Mouse (Mus musculus) lung, adult 18-20 months (tissue): ENCODE results near the gene Fzd1.
A peak's percentile ranks its signal among the peaks of the same experiment; 100 is the strongest.

Experiments used
- DNase-seq, 2 experiments: peaks; one replicate each; pipeline ENCODE4 v3.0.0; 2022; ENCODE audit warnings: mixed read lengths in 2 of 2

The Fzd1 gene

DNA sequence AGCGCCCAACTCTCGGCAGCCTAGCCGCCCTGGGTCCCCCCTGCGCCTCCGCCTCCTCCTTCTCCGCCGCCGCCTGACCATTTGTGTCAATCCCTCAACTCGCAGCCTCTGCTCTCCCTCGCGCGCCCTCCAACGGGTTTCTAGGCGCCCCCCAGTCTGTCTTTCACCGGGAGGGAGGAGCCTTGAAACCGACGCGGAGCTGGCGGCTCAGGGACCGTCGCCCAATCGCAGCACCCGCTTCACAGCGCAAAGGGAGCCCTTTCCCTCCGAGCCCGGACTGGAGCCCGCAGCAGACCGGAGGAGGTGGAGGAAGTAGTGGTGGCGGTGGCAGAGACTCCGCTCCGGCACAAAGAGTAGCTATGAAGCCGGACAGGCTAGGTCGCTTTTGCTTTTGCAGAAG lies at the start of gene Fzd1:
Fzd1 (minus strand) TSS at position 134 of the 400 bp plus-strand sequence.
- DNase-seq: peak; percentile 94 to 95

DNA sequence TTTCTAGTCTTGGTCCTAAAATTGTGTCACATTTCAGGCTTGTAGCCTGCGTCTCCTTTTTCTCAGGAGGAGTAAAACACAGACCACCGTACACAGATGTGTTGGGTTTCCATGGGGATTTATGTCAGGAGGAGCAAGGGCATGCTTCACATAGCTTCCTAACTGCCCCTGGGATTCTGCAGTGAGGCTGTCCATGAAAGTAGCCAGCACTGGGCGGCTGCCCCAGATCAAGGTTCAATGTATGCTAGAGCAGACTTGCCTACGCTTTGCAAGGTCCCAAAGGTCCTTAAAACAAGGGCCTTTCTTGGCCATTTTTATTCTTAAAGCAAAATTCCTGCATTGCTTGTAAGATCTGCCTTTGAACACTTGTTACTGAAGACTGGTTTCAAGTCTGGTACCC lies 47.4 kb upstream of the Fzd1 start:
- no peak for DNase-seq

DNA sequence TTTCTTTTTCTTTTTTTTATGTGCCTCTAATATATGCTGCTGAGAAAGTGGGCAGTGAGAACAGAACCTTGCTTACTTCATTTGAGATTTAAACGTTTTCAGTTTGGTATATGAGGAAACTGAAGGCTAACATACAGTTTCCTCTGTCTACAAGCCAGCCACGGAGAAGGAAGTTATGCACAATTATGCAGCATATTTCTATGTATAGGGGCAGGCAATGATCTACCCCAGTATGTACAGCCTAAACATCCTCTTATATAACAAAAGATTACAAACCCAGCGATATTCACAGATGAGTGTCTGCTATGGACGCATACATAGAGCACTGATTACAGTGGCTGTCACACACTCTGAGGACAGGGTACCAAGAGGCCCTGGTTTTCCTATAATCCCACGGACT lies 45.9 kb upstream of the Fzd1 start:
- no peak for DNase-seq

DNA sequence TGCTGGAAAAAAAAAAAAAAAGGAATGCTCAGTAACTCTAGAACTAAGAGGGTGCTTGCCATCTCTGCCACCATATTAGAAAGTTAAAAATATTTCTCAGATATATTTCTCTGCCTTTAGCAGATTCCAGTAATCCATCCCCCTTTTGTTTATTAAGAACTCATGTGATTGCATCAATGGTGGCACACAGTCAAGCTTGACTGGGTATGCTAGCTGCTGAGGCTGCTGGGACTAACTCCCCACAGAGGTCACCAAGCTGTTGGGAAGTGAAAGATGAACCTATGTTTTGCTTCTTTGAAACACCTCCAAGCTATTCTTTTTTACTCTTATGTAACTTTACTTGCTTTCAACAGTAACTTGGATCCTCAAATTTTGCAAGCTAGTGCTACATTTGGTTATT lies 44.1 kb upstream of the Fzd1 start:
- no peak for DNase-seq

DNA sequence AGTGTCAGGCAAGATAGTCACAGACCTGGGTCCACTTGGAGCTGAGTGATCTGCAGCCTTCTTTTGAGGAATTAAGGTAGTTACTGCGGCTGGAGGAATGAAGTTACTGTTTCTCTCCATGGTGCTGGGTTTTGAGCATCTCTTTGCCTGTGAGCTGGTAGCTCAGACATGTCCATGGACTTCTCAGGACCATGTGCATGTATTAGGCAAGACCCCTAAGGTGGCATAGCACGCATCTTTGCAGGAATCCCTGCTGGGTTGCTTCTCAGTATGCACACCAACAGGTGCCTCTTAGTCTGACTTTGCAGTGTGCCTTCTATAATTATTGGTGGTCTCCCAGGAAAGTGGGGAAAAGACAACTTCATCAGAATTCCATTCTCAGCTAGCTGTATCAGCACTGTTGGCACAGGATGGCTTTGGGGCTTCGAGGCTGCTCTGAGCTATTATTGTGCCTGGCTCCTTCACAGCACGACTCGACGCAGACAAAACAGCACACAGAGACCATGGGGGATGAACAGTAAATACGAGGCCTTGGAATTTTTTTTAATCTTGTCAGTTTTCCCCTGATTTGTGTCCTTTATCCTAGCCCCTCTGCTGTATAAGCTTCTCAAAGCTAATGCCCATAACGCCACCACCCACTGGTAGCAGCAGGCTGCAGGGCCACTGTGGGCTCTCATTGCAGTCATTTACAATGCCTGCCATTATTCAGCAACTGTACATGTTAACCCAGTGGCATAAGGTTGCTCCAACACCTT lies 43.4 kb upstream of the Fzd1 start:
- no peak for DNase-seq

DNA sequence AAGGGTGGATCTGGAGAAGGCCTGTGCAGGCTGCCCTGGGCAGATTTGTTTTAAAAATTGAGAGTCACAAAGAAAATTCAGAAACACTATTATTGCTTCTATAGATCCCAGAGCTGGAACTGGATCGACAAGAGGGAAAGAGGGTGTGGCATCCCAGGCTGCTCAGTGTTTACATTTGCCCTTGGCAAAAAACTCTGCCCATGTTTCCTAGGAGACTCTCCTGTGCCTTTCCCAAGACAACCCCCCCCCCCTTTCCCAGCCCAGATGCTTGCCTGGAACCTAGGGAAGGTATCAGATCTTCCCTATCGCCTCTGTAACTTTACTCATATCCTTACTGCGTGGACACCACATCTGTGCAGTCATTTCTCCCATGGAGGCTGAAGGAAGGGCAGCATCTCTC lies 33.4 kb upstream of the Fzd1 start:
- peak in 1 of 2 experiments; percentile 10 for DNase-seq

DNA sequence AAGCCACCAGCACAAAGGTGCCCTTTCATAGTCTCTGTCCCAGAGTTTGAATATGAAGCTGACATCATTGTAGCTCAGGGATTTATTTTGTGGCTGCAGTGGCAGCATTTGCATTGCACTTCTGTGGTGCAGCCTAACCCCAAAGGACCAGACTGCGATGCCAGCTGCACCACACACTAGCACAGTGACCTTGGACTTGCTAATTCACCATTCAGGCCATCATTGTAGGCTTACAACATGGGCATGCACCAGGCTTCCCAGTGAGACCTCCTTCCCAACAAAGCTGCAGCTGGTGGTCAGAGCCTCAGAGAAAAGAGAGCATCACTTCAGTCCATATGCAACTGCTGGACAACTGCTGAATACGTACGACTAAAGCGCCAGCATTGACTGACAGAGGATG lies 32.4 kb upstream of the Fzd1 start:
- DNase-seq: no peak

DNA sequence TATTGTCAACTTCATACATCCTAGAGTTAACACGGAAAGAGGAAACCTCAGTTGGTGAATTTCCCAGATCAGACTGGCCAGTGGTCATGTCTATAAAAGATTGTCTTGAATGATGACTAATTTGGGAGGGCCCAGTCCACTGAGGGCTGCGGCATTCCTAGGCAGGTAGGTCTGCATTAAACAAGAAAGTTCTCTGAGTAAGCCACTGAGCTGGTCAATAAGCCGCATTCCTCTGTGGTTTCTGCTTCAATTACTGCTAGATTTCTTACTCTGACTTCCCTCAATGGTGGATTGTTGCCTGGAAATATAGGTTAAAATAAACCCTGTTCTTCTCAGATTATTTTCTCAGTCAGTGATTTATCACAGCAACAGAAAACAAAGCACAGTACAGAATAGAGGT lies 30.6 kb upstream of the Fzd1 start:
- DNase-seq: no peak

DNA sequence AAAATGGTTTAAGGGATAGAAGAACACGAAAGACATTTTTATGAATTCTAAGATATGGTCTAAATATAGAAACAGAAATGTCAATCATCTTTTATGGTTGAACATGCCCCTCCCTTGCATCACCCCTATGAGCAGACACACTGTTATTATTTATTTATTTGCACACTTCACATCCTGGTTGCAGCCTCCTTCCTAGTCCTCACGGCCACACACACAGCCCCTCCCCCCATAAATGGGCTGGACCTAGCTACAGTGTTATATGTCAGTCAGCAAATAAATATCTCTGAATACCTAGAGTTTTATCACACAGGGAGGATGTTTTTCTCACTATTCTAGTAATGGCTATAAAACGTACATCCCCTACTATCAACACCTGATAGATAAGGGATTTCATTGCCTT lies 29.0 kb upstream of the Fzd1 start:
- no peak for DNase-seq

DNA sequence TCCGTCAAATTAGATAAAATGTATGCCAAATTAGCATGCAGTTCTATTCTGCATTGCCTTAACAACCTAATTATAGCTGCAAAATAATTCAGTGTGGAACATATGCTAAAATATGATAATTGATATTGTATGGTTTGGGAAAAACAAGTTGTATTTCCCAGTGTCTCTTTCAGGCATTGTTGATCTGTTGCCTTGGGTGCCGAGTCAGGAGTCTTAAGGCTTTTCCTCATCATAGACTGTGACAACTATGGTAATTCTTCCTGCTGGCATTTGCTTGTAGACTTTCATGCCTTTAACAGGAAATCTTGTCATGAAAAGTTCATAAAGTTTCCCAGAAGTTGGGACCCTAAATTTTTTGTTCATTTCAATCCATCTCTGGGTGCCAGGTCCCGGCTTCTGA lies 20.4 kb upstream of the Fzd1 start:
- no peak for DNase-seq

DNA sequence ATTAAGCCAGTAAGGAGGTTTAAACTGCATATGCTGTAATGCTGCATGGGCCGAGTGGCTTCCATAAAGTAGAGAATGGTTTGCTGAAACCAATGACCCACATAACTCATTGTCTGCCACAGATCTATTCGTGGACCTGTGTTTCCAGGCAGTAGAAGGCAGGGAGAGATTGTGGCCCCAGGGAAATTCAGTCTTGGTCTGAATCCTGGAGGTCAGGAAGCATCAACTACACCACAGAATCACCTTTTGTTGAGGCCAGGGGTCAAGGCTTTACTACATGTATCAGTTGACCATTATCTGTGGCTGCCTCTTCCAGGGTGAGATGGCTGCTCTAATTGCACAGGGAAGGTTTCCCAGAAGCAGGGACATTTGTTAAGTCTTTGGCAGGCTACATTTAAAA lies 18.7 kb upstream of the Fzd1 start:
- DNase-seq: no peak

DNA sequence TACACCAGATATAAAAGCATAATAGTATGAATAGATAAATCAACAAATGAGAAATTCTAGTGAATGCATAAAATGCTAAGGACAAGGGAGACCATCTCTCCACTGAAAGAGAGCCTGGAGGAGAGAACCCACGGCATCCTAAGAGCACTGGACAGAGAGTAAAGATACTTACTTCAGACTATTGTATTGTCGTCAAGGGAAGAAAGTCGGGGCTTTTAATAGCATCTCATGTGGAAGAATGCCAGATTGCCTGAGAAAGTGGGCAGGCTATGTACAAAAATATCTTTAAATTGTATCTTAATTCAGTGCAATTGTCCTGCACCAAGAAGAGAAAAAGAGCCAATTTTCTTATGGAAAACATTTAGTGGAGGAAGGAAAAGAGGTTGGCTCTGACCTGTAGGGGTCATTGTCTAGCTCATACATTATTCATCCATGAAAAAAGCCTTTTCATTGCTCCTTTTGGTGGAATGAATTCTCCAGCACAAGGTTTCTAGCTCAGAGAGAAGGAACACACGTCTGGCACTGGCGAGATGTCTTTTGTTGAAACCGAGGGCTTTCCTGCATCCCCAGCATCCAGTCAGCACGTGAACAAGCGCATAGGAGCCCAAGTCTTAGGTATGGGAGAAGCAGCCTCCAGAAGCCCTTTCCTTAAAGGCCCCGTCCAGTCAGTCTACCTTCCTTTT lies 15.4 kb upstream of the Fzd1 start:
- DNase-seq: no peak

DNA sequence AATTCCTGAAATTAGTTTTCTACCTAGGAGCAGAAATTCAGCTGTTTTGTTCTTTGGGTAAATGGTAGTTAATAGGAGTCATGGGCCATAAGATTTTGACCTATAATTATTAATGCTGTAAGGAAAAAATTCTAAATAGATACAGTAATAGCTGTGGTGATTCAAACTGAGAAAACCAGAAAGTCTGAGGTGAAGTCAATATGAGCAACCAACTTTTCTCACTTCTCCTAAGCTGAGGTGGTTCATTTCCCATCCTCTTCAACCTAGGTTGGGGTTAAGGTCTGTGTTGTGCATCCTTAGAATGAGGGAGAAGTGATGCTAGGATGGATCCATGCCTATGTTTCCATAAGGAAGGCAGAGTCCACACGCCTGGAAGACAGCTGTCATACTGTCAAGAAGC lies 12.8 kb upstream of the Fzd1 start:
- no peak for DNase-seq

DNA sequence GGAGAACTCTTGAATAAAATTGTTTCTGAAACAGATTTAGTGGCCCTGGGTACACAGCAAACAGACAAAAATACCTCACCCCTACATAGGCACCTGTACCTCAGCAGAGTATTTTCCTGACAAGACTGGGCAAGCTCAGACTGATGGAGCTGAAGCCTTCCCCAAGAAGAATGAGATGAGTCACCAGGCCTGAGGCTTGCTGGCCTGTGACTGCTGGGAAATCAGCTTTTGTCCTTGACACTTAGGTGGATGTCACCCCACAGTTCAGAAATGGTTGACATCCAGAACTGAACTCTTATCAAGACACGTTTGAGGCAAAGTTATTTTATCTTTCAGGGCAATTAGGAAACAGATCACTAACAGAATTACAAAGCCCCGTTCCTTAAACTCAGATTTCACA lies 10.1 kb upstream of the Fzd1 start:
- DNase-seq: no peak

DNA sequence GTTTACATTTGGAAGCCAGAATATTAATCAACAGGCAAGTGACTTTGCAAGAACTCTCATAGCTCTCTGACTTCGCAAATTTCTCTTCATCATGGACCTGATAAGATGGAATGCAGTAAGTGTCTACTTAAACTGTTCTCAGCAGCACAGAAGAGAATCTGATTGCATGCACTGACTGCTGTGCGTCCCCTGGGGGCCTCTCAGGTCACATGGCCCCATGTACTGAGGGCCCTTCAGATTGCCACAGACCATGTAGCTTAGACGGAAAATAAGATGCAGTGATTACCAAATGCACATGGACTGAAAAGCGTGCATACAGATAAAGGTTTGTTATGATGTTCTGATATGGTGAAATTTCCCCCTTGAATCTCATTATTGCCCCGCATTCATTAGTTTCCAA lies 8.9 kb upstream of the Fzd1 start:
- no peak for DNase-seq

DNA sequence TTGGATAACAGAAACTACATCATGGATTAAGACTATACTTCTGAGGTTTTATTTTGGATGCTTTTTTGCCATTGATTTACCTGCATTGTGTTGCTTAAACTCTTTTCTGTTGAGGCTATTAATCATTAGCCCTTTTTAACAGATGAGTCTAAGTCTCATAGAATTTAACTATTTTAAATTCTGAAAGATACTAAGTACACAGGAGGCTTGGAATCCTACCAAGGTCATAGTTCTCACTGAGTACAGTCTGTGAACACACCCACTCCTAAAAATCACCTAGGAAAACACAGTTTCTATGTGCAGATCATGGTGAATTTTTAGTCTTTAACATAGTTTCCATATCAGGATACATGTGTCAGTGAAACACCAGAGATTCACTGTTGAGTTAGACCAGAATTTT lies 4.1 kb upstream of the Fzd1 start:
- no peak for DNase-seq

DNA sequence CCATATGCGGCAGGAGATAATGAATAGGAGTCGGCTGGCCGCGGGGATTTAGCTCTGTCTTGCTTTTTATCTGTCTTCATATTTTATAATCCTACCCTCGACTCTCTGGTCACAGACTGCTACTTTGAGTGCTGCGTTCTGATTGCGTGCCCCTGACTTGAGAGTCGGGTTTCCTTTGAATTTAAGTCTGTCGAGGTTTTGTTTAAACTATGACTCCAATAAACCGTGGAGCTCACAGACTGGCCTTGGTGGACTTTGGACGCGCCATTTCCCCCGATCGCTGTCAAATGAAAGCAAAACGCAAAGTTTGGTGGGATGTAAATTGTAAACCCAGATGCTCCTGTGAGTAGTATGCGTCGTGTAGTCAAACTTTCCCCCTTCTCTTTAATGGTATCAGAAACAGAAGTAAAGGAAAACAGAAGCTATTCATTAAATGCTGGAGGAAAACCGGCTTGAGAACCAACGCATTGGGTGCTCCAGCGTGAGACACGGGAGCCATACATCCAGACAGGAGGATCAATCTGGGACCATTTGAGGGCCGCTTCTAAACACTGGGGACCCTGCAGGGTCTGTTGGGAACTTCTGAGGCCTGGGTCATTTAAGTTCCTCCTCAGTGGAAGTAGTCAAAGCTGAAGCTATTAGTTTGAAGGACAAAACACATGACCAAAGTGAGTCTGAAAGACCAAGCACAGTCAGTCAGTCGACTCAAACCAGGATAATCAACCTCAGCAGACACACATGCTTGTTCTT lies 671 bp upstream of the Fzd1 start:
- no peak for DNase-seq

DNA sequence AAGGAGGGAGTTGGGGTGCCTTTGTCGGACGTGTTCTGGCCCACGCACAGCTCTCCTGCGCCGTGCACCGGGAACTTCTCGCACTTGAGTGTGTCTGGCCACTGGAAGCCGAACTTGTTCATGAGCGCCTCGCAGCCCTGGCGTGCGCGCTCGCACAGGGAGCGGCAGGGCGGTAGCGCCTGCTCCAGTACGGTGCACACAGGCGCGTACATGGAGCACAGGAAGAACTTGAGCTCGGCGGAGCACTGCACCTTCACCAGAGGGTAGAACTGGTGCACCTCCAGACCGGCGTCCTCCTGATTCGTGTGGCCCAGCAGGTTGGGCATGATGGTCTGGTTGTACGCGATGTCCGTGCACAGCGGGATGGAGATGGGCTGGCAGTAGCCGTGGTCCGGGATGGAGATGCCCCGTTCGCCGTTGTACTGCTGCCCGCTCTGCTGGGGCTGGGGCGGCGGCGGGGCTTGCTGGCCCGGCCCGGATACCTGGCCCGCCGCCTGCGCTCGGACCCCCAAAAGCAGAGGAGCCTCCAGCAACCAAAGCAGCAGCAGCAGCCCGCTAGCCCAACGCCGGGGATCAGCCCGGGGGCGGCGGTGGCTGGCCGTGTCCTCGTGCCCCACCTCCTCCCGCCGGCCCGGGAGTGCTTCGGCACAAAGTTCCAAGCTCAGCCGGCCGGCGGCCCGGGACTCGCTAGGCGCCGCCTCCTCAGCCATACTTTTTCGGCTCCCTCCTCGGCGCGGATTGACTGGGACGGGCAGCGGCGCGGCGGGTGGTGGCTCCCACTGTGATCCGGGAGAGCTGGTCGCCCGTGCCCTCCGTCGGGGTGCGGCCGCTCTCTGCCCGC lies 744 bp downstream of the Fzd1 start:
- peak; percentile 64 to 66 for DNase-seq

DNA sequence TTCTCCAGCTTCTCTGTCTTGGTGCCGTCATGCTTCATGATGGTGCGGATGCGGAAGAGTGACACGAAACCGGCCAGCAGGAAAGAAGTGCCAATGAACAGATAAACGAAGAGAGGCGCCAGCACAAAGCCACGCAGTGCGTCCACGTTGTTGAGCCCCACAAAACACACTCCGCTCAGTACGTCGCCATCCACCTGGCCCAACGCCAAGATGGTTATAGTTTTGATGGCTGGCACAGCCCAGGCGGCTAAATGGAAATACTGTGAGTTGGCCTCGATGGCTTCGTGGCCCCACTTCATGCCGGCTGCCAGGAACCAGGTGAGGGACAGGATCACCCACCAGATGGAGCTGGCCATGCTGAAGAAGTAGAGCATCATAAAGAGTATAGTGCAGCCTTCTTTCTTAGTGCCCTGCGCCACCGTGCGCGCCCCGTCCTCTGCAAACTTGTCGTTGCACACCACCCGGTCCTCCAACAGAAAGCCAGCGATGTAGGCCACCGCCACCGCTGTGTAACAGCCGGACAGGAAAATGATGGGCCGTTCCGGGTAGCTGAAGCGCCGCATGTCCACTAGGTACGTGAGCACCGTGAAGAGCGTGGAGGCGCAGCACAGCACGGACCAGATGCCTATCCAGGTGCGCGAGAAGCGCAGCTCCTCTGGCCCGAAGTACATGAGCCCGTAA lies 1.7 kb downstream of the Fzd1 start:
- peak in 1 of 2 experiments; percentile 15 for DNase-seq

DNA sequence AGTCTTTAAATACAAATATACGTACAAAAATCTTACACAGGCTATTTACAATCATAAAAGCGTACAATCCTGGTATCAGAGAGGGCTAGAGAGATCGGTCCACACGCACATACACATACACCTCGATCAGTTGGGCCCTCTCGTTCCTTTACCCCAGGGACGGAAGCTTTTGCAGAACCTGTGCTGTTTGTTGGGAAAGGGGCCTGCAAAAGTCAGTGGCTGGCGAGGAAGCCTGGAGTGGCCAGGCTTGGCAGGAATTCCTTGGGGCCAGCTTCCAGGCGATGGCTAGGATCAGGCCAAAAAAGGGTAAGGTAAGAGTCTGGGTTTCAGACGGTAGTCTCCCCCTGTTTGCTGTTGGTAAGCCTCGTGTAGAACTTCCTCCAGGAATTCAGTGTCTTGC lies 2.5 kb downstream of the Fzd1 start:
- DNase-seq: no peak

DNA sequence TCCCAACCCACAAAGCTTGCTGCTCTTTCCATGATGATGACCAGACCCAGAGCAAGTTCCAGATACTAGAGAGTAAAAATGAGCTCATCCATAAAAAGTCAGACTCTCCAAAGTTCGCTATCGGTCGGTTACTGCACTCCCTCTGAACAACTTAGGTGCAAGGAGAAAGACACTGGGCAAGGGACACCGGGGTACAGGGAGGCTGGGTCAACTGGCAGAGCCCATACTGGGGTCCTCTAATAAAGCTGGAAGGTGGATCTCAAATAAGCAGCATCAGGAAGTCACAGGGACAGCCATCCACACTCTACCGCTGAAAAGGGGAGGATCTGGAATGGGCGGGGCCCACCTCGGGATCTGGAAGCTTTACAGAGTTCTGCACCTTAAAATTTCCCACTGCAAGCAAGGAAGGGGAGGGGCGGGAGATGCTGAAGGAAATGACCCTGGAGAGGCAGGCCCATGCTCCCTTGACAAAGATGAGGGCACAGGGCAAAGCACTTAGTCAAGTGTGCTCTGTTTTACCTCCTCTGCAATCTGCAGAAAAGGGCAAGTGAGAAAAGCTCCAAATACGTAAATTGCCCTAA lies 3.0 kb downstream of the Fzd1 start:
- DNase-seq: no peak

DNA sequence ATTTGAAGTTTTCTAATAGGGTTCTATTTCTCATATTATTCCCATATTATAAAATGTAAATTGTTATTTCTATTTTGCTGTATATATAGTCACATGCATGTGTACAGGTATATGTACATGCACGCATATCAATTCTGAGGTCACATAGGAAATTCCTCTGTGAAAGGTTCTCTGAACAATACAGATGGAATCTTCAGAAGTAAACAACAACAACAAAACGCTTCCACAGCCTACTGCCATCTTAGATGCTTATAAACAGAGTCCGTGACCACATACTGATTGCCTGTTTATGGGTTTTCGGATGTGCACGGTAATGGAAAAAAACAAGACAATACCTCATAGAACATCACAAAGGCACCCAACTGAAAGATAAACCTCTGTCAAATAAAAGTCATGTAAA lies 4.7 kb downstream of the Fzd1 start:
- no peak for DNase-seq
